Mouse (Mus musculus) MEL (cell line): ENCODE data around the gene Sec16b.

Experiments
- CTCF ChIP-seq, 3 experiments: IDR thresholded peaks in 2 of 3; conservative IDR thresholded peaks in 1 of 3; 2 replicates each; pipeline ENCODE4 v1.5.1; 2011 to 2012; ENCODE audit warnings: low read length in 3 of 3, low read depth in 2 of 3, mild to moderate bottlenecking in 2 of 3, improper control_type of control experiment in 1 of 3, inconsistent platforms in 1 of 3, mixed read lengths in 1 of 3, moderate library complexity in 1 of 3; ENCODE audit not compliant: control insufficient read depth in 1 of 3, insufficient read depth in 1 of 3, poor library complexity in 1 of 3, severe bottlenecking in 1 of 3
- EP300 ChIP-seq, 2 experiments: IDR thresholded peaks; 2 replicates each; pipeline ENCODE4 v1.6.1; 2011; ENCODE audit warnings: improper control_type of control experiment in 2 of 2, low read length in 2 of 2, low read depth in 1 of 2, mild to moderate bottlenecking in 1 of 2
- MAX ChIP-seq: IDR thresholded peaks from 2 replicates; pipeline ENCODE4 v1.6.1; 2011; ENCODE audit warnings: low read length, improper control_type of control experiment
- MAZ ChIP-seq: IDR thresholded peaks from 2 replicates; pipeline ENCODE4 v1.6.1; 2012; ENCODE audit warnings: low read depth, mild to moderate bottlenecking, inconsistent platforms, low read length, improper control_type of control experiment
- MYC ChIP-seq: IDR thresholded peaks from 2 replicates; pipeline ENCODE4 v1.6.1; 2011; ENCODE audit warnings: low read depth, mild to moderate bottlenecking, low read length, improper control_type of control experiment, moderate library complexity
- NRF1 ChIP-seq: IDR thresholded peaks from 2 replicates; pipeline ENCODE4 v1.6.1; 2014; ENCODE audit warnings: low read depth, mild to moderate bottlenecking, inconsistent platforms, low read length, improper control_type of control experiment, moderate library complexity; ENCODE audit not compliant: poor library complexity, insufficient read depth, severe bottlenecking
- POLR2AphosphoS2 ChIP-seq: IDR thresholded peaks from 2 replicates; pipeline ENCODE4 v1.6.1; 2011; ENCODE audit warnings: low read length, improper control_type of control experiment
- SMC3 ChIP-seq: IDR thresholded peaks from 2 replicates; pipeline ENCODE4 v1.6.1; 2011; ENCODE audit warnings: low read depth, low read length, improper control_type of control experiment
- TCF12 ChIP-seq: IDR thresholded peaks from 2 replicates; pipeline ENCODE4 v1.6.1; 2014; ENCODE audit warnings: low read depth, mild to moderate bottlenecking, inconsistent platforms, low read length, improper control_type of control experiment, moderate library complexity
- USF2 ChIP-seq, 2 experiments: IDR thresholded peaks; 2 replicates each; pipeline ENCODE4 v1.6.1; 2011 to 2012; ENCODE audit warnings: improper control_type of control experiment in 2 of 2, low read length in 2 of 2, borderline replicate concordance in 1 of 2, inconsistent platforms in 1 of 2, low read depth in 1 of 2, mild to moderate bottlenecking in 1 of 2; ENCODE audit not compliant: insufficient read depth in 1 of 2
- ZC3H11A ChIP-seq: IDR thresholded peaks from 2 replicates; pipeline ENCODE4 v1.6.1; 2012; ENCODE audit warnings: low read depth, mild to moderate bottlenecking, inconsistent platforms, low read length, improper control_type of control experiment
- ZMIZ1 ChIP-seq: IDR thresholded peaks from 2 replicates; pipeline ENCODE4 v1.6.1; 2012; ENCODE audit warnings: low read depth, mild to moderate bottlenecking, inconsistent platforms, low read length, improper control_type of control experiment, moderate library complexity
- ZNF384 ChIP-seq: IDR thresholded peaks from 2 replicates; pipeline ENCODE4 v1.6.1; 2012; ENCODE audit warnings: low read depth, mild to moderate bottlenecking, inconsistent platforms, low read length, improper control_type of control experiment

- TF ChIP-seq MYC (no peak), CTCF (IDR thresholded peaks at IDR 0.05 in 2 of 3, conservative IDR thresholded peaks at IDR 0.05 in 1 of 3; ENCODE audit: control insufficient read depth in 1 of 3, insufficient read depth in 1 of 3, low read depth in 2 of 3, low read length in 3 of 3, poor library complexity in 1 of 3, severe bottlenecking in 1 of 3) (no peak), EP300 (IDR thresholded peaks at IDR 0.05; ENCODE audit: low read depth in 1 of 2, low read length in 2 of 2) (no peak), ZC3H11A (no peak), SMC3 (no peak), USF2 (IDR thresholded peaks at IDR 0.05; ENCODE audit: borderline replicate concordance in 1 of 2, insufficient read depth in 1 of 2, low read depth in 1 of 2, low read length in 2 of 2) (no peak), NRF1 (no peak), MAX (no peak), TCF12 (no peak), ZMIZ1 (no peak), POLR2AphosphoS2 (no peak), ZNF384 (no peak), MAZ (no peak)
Observed at GRCm38 (mm10) chr1:157503071-157503470, 3.5 kb upstream of the Sec16b start.
